Mouse (Mus musculus) thymus, postnatal 4 days (tissue): ENCODE measurements at regions not wholly inside any gene's neighbourhood (a gene's known extent, or its start where the extent isn't known, plus 50 kb on each side); places are given as distances from the start of the nearest gene placed in this dataset.
A peak's percentile ranks its signal among the peaks of the same experiment; 100 is the strongest.

Experiments
- DNase-seq: peaks from one replicate; pipeline ENCODE4 v3.0.0; 2021

DNA sequence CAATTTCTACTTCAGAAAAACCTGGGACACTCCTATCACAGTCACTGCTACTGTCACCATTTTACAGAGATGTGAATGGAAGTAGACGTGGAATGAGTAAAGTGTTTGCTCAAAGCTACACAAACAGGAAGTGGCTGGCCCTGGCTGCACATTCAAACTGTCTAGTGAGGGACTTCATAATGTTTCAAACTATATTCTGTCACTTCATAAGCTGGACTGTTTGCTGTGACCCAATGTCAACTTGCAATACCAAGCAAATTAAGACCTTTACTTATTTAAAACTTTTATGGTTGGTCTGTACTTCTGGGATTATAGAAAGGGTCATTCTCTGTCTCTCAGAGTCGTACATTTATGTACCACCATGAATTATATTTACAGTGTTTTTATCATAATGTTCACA, 53.9 kb downstream of the Gm11361 start:
- peak; percentile 30 for DNase-seq

DNA sequence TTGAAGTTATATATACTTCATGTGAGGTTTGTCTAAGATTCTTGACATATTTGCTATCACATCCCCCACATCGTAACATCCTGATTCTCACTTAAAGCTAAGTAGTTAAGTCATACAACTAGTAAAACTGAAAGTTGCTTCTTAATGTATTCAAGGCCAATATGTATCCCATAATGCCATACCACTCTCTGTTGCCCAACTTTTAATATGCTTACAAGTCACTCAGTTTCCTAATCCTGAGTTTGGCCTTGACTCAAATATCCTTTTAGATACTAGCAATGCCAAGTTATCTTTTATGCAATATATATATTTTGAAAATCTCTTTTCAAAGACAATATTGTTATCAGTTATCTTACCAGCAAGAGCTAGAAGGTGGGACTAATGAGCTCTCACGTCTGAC, 54.3 kb downstream of the Gm11361 start:
- DNase-seq: no peak

DNA sequence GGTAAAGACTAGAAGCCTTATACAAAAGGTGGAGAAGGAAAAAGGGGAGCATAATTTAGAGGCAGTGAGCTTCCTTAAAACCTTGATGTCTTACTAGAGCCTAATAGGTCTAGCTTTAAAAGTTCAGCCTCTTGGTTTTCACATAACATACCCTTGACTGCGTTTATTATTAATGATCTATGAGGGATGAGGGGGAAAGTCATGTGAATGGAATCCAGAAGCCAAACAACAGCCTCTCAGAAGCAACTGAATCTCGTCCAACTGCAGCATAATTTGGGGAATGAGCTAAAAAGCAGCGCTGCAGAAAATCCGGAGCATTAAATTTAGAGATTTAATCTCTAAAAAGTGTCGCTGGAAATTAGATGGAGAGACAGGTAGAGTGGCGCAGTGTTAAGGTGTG, 54.8 kb downstream of the Gm11361 start:
- DNase-seq: no peak

DNA sequence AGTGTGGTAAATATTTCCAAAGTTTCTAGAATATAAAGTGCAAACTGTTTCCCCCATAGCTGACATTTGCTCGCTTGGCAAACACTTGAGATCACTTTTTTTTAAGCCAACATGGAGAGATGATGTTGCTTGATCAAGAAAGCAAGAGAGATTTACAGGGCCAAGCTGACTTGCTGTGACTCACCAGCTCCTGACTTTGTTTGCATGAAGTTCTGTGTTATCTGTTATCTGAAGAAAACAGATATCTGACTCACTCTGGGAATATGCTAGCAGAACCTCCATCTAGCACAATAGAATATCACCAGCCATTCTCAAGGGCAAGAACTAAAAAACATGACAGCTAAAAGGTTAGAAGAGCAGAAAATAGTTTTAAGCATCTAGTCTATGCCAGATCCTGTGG, 56.1 kb downstream of the Gm11361 start:
- DNase-seq: no peak

GRCm38 (mm10) chr13:28314997-28315396, 57.7 kb downstream of the Gm11361 start:
- no peak for DNase-seq
